ENCODE assay signal across 8 mouse cellular contexts in genomic region chr2:26140903-26141302, GRCm38 (mm10). TPM values are rescaled to one million over a fixed set of nuclear protein-coding genes. Genes with fewer than 3 reads are reported as not detected.
DNase-seq lines count a peak whose midpoint lies in the region; ATAC-seq and TF ChIP-seq lines count a peak whose summit lies in the region.

No protein-coding gene starts in this region.

- H3K4me3 ChIP-seq in heart, embryonic 12.5 days: peak overlapping the region; percentile 81
- peak overlapping the region; percentile 90 for H3K4me3 ChIP-seq in E14TG2a.4 (replicated peaks; ENCODE audit: low read length)
- H3K4me3 ChIP-seq in forebrain, embryonic 12.5 days (replicated peaks): peak overlapping the region; percentile 83
- peak overlapping the region; percentile 91 for H3K4me3 ChIP-seq in liver, embryonic 13.5 days (replicated peaks)

- no peak for ATAC-seq in heart, embryonic 12.5 days (ENCODE audit: insufficient number of reproducible peaks, low FRiP score)
- peak; percentile 12; the same call in 1 of the 2 replicates for ATAC-seq in forebrain, embryonic 12.5 days (ENCODE audit: low FRiP score)
- ATAC-seq in liver, embryonic 13.5 days (ENCODE audit: low read depth): no peak

- intact Hi-C loops in heart, postnatal 25 days (cut with DNase I): loop anchor here (5.0 kb wide), 1 partner anchor 299 kb away; no protein-coding TSS in a partner anchor

- WGBS in heart, embryonic 12.5 days: 16% methylated on average over 6 of the region's 6 CpGs
- WGBS in forebrain, embryonic 12.5 days: 20% methylated on average over 6 of the region's 6 CpGs
- 15% methylated on average over 6 of the region's 6 CpGs for WGBS in liver, embryonic 13.5 days (ENCODE audit: insufficient replicate concordance)

- no peaks in the 10 kb centered on the region for H3K9me3 ChIP-seq in heart, embryonic 12.5 days (replicated peaks)
- no peaks in the 10 kb centered on the region for H3K9me3 ChIP-seq in E14TG2a.4 (ENCODE audit: low read length)
- no peaks in the 10 kb centered on the region for H3K9me3 ChIP-seq in forebrain, embryonic 12.5 days
- no peaks in the 10 kb centered on the region for H3K9me3 ChIP-seq in liver, embryonic 13.5 days (replicated peaks)

- H3K4me2 ChIP-seq in heart, embryonic 12.5 days: peak overlapping the region; percentile 75
- peak overlapping the region; percentile 68 for H3K4me2 ChIP-seq in forebrain, embryonic 12.5 days
- H3K4me2 ChIP-seq in liver, embryonic 13.5 days: peak overlapping the region; percentile 94

- peak overlapping the region; percentile 87 for H3K9ac ChIP-seq in heart, embryonic 12.5 days
- peak overlapping the region; percentile 92 for H3K9ac ChIP-seq in forebrain, embryonic 12.5 days
- H3K9ac ChIP-seq in liver, embryonic 13.5 days: peak overlapping the region; percentile 95

- peaks cover 12% of the 10 kb centered on the region for H3K36me3 ChIP-seq in heart, embryonic 12.5 days
- H3K36me3 ChIP-seq in E14TG2a.4 (ENCODE audit: insufficient read depth, low read length): peaks cover 20% of the 10 kb centered on the region
- peaks cover 12% of the 10 kb centered on the region for H3K36me3 ChIP-seq in forebrain, embryonic 12.5 days (replicated peaks)
- peaks cover 25% of the 10 kb centered on the region for H3K36me3 ChIP-seq in liver, embryonic 13.5 days

- H3K27me3 ChIP-seq in heart, embryonic 12.5 days (replicated peaks): no peaks in the 10 kb centered on the region
- H3K27me3 ChIP-seq in E14TG2a.4 (ENCODE audit: insufficient read depth, low read length): peaks cover 3% of the 10 kb centered on the region; the same call in 1 of the 2 replicates
- H3K27me3 ChIP-seq in forebrain, embryonic 12.5 days: no peaks in the 10 kb centered on the region
- H3K27me3 ChIP-seq in liver, embryonic 13.5 days: no peaks in the 10 kb centered on the region

- no peak for DNase-seq in heart, postnatal 25 days (ENCODE audit: low spot score)
- no peak for DNase-seq in liver, embryonic 13.5 days
- DNase-seq in embryo, embryonic 10 days (ENCODE audit: low spot score): no peak
- DNase-seq in spleen, postnatal 14 days (ENCODE audit: low spot score in 2 of 2): no peak
- DNase-seq in adrenal gland, postnatal 14 days: no peak

- H3K27ac ChIP-seq in heart, embryonic 12.5 days (ENCODE audit: poor library complexity, severe bottlenecking): peak overlapping the region; percentile 92
- peak overlapping the region; percentile 96 for H3K27ac ChIP-seq in forebrain, embryonic 12.5 days
- H3K27ac ChIP-seq in liver, embryonic 13.5 days: peak overlapping the region; percentile 93

- H3K4me1 ChIP-seq in heart, embryonic 12.5 days (replicated peaks): peaks cover 30% of the 10 kb centered on the region
- H3K4me1 ChIP-seq in E14TG2a.4 (replicated peaks; ENCODE audit: low read depth, low read length): peaks cover 61% of the 10 kb centered on the region
- H3K4me1 ChIP-seq in forebrain, embryonic 12.5 days: peaks cover 26% of the 10 kb centered on the region
- H3K4me1 ChIP-seq in liver, embryonic 13.5 days (replicated peaks): peaks cover 47% of the 10 kb centered on the region

- TF ChIP-seq CTCF in E14TG2a.4 (conservative IDR thresholded peaks at IDR 0.05; ENCODE audit: low read length): no peak

RNA-seq across cellular contexts. Expression of gene Nacc2, which starts 17.9 kb away (rescaled TPM):
- 6.5 and 6.6 TPM in 2 replicates for polyA plus RNA-seq in heart, embryonic 12.5 days (2016; fragmentation: Nextera tagmentation; extraction: Ambion mirVana)
- 10 to 100 TPM; 25.5 to 28.9 TPM for total RNA-seq in heart, postnatal 25 days (2021)
- polyA plus RNA-seq in forebrain, embryonic 12.5 days (2016; fragmentation: Nextera tagmentation; extraction: Ambion mirVana): 8.4 and 11.0 TPM in 2 replicates
- 2.5 and 3.6 TPM in 2 replicates for polyA plus RNA-seq in liver, embryonic 13.5 days (2015; fragmentation: Nextera tagmentation; extraction: Ambion mirVana)
- 25.9 and 30.5 TPM in 2 replicates for total RNA-seq in adrenal gland, postnatal 14 days (2021)
